Mouse (Mus musculus) left cerebral cortex, postnatal 14 days (tissue): ENCODE measurements around the gene Zfp37. TPM values are rescaled to one million over a fixed set of nuclear protein-coding genes. Genes with fewer than 3 reads are reported as not detected.
A peak's percentile ranks its signal among the peaks of the same experiment; 100 is the strongest.
"Not testable (repeated sequence)": the region's sequence is repeated elsewhere in the genome, so short reads cannot be mapped to it uniquely, and the experiment has no call there.

Source experiments
- DNase-seq, 2 experiments: peaks; one replicate each; pipeline ENCODE4 v3.0.0; 2021 to 2022; ENCODE audit warnings: low spot score in 2 of 2, mixed read lengths in 1 of 2
- intact Hi-C: fragments of 180-260 bp; cut with DNase I; formaldehyde crosslinking; loops from one replicate; pipeline ENCODE4 v1.15.1; 2025
- total RNA-seq, 2 experiments: library from RNA; stranded (reverse); gene quantifications; 2 replicates each; pipeline ENCODE4 v1.2.3; 2021

Gene Zfp37
- total RNA-seq, 2 experiments from 2014 or later = 20.3 to 20.7 TPM

GRCm38 (mm10) chr4:62229448-62229847 lies 1.4 kb downstream of the Zfp37 start:
- DNase-seq = peak in 1 of 2 experiments; percentile 13
- intact Hi-C loops = no loop called here

GRCm38 (mm10) chr4:62228391-62228790 lies 2.5 kb downstream of the Zfp37 start:
- DNase-seq = peak; percentile 26 to 55
- intact Hi-C loops = no loop called here

- no peak for DNase-seq
- intact Hi-C loops = no loop called here
These were observed 17.4 kb downstream of the Zfp37 start for GRCm38 (mm10) chr4:62213490-62213889.

GRCm38 (mm10) chr4:62210035-62210434 lies 20.8 kb downstream of the Zfp37 start:
- intact Hi-C loops = no loop called here
- peak in 1 of 2 experiments; percentile 18 for DNase-seq

GRCm38 (mm10) chr4:62208696-62209380 lies 22.0 kb downstream of the Zfp37 start:
- intact Hi-C loops = no loop called here

GRCm38 (mm10) chr4:62207851-62208695 lies 22.8 kb downstream of the Zfp37 start:
- peak; percentile 90 to 91 for DNase-seq
- intact Hi-C loops = no loop called here

More at GRCm38 (mm10) chr4:62208696-62209380, 22.0 kb downstream of the Zfp37 start:
- DNase-seq = no peak

- intact Hi-C loops = no loop called here
- no peak for DNase-seq
These were observed 30.8 kb downstream of the Zfp37 start for GRCm38 (mm10) chr4:62199923-62200529.

GRCm38 (mm10) chr4:62188778-62189177 lies 42.1 kb downstream of the Zfp37 start:
- DNase-seq = no peak

GRCm38 (mm10) chr4:62177282-62177681 lies 53.6 kb downstream of the Zfp37 start:
- peak; percentile 23 to 30 for DNase-seq
- intact Hi-C loops = no loop called here

More at GRCm38 (mm10) chr4:62188778-62189177, 42.1 kb downstream of the Zfp37 start:
- intact Hi-C loops = no loop called here

GRCm38 (mm10) chr4:62174471-62174870 lies 56.4 kb downstream of the Zfp37 start:
- intact Hi-C loops = no loop called here
- no peak for DNase-seq

GRCm38 (mm10) chr4:62167636-62168035 lies 63.2 kb downstream of the Zfp37 start:
- intact Hi-C loops, DNase-seq: not testable (repeated sequence)

GRCm38 (mm10) chr4:62158401-62158800 lies 72.4 kb downstream of the Zfp37 start:
- intact Hi-C loops = no loop called here
- DNase-seq = no peak

- intact Hi-C loops = no loop called here
- DNase-seq = no peak
These were observed 80.0 kb downstream of the Zfp37 start, which contains the start of gene Mup21 for GRCm38 (mm10) chr4:62150811-62151210. TSS of gene Mup21 (minus strand) at chr4:62150863.

Other genes with a start within 250 kb of the Zfp37 start
- gene Mup20, start 176.9 kb downstream of the Zfp37 start, total RNA-seq = not detected
- not detected for gene Mup3, start 143.7 kb downstream of the Zfp37 start, total RNA-seq
- not detected for gene Mup21, start 80.2 kb downstream of the Zfp37 start, total RNA-seq
- 1 to 10 TPM; 7.1 to 9.8 TPM for gene Slc31a2, start 31.5 kb upstream of the Zfp37 start, total RNA-seq
- gene Fkbp15, start 129.5 kb upstream of the Zfp37 start, total RNA-seq = 10 to 100 TPM; 37.3 to 40.2 TPM
- gene Slc31a1, start 129.7 kb upstream of the Zfp37 start, total RNA-seq = 10 to 100 TPM; 27.9 to 29.8 TPM
- gene Cdc26, start 177.6 kb upstream of the Zfp37 start, total RNA-seq = 10 to 100 TPM; 46.2 to 47.1 TPM
- 10 to 100 TPM; 11.5 to 11.6 TPM for gene Prpf4, start 177.8 kb upstream of the Zfp37 start, total RNA-seq
- gene Rnf183, start 204.2 kb upstream of the Zfp37 start, total RNA-seq = not detected
- 1 to 10 TPM; 9.0 to 9.4 TPM for gene Wdr31, start 239.8 kb upstream of the Zfp37 start, total RNA-seq
- gene Bspry, start 249.0 kb upstream of the Zfp37 start, total RNA-seq = under 1 TPM; 0.42 to 0.70 TPM